Mouse (Mus musculus) cerebellum, postnatal 4 days (tissue): Measurements from ENCODE around the gene Hbb-bh2.
"Not testable (repeated sequence)": the region's sequence is repeated elsewhere in the genome, so short reads cannot be mapped to it uniquely, and the experiment has no call there.

Source experiments
- DNase-seq, 2 experiments: peaks; one replicate each; pipeline ENCODE4 v3.0.0; 2022; ENCODE audit warnings: low spot score in 2 of 2, mixed read lengths in 1 of 2

Hbb-bh2 gene

DNA sequence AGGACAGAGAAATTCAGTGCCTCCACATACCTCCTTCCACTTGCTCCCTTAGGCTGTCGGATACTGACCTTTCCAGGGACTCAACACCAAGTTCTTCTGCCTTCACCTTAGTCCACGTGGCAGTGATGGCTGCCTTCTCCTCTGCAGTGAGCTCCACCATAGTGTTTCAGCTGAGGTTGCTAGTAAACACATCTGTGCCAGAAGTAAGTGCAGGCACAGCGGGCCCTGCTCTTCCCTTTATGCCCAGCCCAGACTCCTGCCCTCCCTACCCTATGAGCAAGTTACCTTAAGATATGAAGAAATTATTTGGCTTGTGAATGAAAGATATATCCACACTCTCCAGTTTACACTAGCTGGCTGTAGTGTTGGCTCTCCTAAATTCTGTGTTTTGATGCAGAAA lies at the start of gene Hbb-bh2:
Gene Hbb-bh2, minus strand, starts transcription at position 253 of the 400 bp plus-strand sequence.
- DNase-seq: no peak

DNA sequence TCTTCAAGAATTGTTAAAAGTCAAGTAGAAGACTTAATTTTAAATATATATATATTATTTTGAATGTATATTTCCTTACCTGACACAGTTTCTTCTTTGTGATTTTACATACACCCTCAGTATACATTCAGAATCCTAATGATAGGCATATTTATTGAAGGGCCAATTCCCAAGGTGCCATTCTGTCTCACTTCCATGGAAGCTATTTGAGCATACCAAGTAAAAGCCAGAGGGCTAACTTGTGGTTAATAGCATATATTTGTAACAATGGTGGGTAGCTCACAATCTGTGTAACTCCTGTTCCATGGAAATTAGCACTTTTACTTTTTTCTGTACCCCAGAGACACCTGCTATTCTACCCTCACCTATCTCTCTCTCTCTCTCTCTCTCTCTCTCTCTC lies 45.8 kb upstream of the Hbb-bh2 start, which contains the start of gene Olfr66:
Gene Olfr66, minus strand, starts transcription at position 101 of the 400 bp plus-strand sequence.
- no peak for DNase-seq

DNA sequence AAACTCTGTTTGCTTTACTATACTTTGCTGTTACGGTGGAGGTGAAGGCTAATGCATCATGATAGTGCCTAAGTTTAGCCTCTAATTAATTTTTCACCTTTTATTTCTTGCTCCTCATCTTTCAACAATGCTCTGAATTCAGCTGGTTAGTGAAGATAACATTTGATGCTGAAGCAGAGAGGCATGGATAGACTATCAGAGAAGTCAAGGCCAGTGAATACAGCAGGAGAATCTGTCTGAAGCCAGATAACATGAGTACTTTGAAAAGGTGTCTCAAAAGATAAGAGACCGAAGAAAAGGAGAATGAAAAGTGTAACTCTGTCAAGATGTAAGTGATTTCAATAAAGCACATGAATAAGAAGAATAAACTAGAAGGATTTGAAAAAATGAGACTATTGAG lies 36.8 kb upstream of the Hbb-bh2 start:
- DNase-seq: no peak

DNA sequence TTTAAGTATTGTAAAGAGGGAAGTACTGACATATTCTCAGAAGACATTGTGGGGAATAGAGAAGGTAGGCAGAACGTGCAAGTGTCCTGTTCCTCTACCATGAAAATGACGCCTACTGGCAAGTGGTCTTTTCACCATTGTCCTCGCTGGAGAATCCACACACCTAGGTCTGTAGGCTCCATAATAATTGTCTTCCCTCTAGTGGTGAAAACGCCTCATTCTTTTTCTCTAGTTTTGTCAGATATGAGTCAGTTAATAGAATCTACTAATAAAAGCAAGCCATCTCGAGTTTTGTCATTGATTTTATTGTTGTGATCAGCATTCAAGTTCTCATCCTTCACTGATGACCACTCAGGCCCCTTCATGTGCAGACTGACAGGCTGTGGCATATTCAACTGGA lies 34.1 kb upstream of the Hbb-bh2 start:
- DNase-seq: no peak

DNA sequence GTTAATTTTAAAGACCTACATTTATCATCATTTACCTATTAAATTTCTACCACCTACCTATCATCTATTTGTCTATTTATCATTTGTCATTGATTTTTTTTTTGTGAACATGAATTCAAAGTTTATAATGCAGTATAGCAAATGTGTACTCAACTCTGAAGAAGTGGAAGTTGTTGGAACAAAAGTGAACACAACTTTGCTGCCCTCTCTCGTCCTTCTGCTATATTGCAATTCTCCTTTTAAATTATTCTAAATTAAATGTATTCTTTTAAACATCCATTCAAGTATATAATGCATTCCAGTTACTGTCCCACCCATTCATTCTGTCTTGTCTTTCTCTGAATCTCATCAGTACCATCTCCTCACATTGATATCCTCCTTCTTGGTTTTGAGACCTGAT lies 32.7 kb upstream of the Hbb-bh2 start:
- no peak for DNase-seq

DNA sequence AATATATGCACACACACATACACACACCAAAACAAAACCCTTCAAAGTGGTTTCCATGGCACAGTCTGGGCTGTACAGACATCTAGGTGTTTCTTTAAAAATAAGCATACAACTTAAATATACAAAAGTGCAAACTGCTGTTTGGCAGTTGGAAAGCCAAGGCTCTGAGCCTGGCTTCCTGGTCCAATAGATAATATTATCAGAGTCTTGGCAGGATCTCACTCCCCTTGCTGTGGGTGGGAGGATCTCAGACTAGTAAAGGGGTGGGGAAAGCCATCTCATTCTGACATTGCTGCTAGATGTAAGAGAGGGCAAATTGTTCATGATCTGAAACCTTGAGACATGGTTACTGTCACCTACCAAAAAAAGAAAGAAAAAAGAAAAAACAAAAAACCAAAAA lies 30.3 kb upstream of the Hbb-bh2 start:
- DNase-seq: no peak

DNA sequence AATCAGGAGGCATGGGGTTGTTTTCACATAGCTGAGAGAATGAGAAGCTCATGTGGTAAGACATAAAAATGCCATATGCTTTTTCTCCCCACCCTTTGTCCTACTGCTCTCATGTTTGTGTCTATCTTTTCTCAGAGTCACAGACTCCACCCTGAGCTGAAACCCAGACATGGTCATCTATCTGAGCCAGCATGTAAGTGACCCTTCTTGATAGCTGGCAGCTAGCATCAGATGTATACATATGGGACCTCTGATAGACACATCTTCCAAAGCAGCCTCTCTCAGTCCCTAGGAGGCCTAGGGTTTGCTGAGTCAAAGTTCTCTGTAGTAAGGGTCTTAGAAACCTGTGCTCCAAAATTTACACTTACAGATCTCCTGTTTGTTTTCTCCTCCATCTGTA lies 25.4 kb upstream of the Hbb-bh2 start:
- no peak for DNase-seq

DNA sequence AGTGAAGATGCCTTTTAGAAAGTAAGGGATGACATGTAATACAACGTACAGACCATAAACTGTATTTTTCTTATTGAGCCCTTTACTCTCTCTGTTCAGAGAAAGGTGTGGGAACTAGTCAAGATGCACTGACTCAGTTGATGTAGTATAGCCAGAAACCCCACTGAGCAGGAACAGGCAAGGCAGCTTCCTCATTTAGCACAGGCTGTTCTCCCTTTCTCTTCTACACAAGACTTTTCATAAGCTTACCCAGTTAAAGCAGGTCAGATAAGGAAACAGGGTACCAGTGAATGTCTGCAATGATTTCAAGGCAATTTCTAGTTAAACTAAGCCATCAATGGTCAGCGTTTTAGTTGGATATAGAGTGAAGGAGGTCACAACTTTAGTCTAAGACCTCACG lies 21.2 kb upstream of the Hbb-bh2 start:
- no peak for DNase-seq

DNA sequence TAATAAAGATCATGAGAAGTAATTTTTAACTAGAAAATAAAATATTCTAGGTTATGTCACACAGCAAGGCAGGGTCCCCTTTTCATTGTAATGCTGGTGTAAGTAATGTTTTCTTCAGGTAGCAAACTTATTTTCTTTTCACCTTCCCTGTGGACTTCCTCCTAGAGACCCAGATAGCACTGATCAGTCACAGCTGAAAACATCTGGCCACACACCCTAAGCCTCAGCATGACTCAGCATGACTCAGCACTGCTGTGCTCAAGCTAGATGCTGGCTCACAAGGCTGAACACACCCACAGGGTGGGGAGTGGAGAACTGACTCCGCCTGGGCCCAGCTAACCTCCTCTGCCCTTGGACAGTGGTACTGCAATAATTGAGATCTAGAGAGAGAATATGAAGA lies 20.5 kb upstream of the Hbb-bh2 start:
- DNase-seq: no peak

DNA sequence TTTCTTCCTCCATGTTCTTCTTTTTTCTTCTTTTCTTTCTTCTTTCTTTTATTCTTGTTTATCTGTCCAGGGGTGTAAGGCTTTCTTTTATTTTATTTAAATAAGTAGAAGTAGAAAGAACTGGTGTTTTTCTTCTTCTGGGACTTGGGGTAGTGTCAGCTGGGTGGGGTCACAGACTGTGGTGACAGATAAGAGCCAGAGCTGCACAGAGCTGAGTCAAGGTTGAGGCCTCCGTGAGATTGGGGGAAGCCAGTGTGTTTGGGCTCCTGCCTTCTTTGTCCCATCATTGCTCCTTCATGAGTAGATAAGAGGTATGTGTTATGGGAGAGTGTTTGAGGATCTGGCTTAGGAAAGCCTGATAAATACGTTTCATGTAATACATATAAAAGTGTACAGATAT lies 18.8 kb upstream of the Hbb-bh2 start:
- no peak for DNase-seq

DNA sequence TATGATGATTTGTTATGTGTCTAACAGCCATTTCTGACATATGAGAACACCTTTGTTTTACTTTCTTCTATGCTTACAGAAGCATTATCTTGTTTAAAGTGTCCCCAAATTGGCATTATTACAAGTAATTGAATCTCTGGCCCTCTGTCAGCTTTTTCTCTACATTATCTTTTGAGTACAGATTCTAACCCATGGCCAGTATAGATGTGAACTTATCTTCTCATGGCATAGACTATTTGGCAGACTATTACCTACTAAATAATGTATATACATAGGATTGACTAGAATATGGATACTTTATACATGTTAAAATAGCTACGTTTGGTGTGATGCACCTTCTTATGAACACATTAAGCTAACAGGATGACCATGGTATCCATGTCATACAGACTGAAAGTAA lies 14.3 kb upstream of the Hbb-bh2 start:
- DNase-seq: no peak

DNA sequence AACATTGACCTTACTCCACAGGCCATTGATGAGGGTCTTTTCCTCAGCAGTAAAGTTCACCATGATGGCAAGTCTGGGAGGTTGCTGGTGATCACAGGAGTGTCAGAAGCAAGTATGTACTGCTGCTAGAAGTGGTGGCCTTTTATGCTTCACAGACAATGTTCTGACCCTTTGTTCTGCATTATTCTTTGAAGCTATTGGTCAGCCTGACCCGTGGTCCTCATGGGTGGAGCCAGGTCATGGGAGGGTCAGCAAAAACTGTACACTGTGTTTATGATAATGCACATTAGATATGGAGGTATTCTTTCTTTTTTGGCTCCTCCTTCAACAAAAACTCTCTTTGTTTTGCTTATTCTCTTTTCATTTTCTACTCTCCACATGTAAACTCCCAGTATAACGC lies 12.8 kb upstream of the Hbb-bh2 start, which contains the start of gene Hbb-y:
Gene Hbb-y, minus strand, starts transcription at position 127 of the 400 bp plus-strand sequence.
- DNase-seq: no peak

DNA sequence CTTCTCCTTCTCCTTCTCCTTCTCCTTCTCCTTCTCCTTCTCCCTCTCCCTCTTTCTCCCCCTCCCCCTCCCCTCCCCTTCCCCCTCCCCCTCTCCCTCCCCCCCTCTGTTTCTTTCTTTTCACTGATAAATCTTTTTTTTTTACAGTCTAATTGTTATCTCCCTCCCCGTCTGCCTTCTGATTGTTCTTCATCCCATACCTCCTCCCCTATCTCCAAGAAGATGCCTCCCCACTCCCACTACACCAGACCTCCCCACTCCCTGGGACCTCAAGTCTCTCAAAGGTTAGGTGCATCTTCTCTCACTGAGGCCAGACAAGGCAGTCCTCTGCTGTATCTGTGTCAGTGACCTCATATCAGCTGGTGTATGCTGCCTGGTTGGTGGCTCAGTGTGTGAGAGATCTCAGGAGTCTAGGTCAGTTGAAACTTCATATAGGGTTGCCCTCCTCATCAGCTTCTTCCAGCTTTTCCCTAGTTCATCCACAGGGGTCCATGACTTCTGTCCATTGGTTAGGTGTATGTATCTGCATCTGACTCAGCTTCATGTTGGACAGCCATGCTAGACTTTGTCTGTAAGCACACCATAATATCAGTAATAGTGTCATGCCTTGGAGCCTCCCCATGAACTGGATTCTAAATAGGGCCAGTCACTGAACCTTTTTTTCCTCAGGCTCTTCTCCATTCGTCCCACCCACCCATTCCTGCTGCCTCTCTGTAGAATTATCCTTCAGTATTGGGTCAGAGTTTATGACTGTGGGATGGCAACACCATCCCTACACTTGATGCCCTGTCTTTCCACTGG lies 4.4 kb upstream of the Hbb-bh2 start:
- DNase-seq: no peak

DNA sequence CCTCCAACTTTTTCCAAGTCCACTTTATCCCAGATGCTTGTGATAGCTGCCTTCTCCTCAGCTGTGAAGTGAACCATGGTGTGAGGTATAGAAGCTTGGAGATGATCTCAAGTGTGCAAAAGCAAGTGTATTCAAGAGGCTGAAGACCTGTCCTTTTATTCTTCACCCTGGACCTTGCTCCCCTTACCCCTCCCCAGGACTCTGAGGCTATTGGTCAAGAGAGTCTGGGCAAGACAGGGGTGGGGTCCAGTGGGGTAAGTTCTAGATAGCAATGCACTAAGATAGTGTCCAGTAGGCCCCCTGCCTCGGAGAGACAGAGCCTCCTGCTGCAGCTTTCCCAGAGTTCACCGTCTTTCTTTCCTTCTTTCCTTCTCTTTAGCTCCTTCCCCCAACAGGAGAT lies 2.7 kb upstream of the Hbb-bh2 start, which contains the start of gene Hbb-bh1:
Gene Hbb-bh1, minus strand, starts transcription at position 131 of the 400 bp plus-strand sequence.
- no peak for DNase-seq

DNA sequence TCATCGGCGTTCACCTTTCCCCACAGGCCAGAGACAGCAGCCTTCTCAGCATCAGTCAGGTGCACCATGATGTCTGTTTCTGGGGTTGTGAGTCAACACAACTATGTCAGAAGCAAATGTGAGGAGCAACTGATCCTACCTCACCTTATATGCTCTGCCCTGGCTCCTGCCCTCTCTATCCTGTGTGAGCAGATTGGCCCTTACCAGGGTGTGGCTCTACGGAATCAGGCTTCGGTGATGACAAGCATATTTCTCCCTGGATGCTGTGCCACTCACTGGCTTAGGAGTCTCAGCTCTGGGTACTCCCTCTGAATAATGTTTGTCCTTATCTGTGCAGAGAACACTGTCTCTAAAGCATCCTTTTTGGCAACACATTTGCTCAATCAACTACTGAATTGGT lies 12.5 kb downstream of the Hbb-bh2 start, which contains the start of gene Hbb-bs:
Gene Hbb-bs, minus strand, starts transcription at position 289 of the 400 bp plus-strand sequence.
- DNase-seq: no peak

DNA sequence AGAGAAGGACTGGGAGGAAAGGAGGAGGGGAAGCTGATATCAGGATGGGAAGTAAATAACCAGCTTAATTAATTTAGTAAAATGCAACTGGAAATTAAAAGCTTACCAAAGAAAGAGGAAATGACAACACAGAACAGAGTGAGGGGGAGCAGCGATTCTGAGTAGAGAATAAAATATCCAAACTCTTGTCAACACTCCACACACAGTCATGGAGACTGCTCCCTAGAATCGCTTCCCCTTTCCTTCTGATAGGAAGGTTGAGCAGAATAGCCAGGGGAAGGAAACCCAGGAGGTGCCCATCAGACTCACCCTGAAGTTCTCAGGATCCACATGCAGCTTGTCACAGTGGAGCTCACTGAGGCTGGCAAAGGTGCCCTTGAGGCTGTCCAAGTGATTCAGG lies 13.2 kb downstream of the Hbb-bh2 start:
- not testable (repeated sequence) for DNase-seq

DNA sequence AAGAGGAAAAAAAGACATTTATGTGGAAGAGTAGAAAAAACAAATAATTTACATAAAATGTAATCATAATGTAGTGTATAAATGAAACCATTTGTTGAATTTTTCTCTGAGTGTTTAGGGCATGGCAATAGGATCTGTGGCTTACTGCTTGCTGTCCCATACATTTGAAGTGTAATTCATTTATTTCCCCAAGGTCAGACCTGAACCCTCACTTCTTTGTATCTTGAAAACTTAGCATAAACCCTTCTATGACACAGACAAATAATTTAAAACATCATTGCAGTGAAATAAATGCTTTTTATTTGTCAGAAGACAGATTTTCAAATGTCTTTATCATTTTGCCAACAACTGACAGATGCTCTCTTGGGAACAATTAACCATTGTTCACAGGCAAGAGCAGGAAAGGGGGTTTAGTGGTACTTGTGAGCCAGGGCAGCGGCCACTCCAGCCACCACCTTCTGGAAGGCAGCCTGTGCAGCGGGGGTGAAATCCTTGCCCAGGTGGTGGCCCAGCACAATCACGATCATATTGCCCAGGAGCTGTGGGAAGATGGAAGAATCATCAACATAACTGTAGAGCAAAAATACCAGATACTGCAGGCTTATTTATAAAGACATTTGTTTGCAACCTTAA lies 13.9 kb downstream of the Hbb-bh2 start:
- no peak for DNase-seq

DNA sequence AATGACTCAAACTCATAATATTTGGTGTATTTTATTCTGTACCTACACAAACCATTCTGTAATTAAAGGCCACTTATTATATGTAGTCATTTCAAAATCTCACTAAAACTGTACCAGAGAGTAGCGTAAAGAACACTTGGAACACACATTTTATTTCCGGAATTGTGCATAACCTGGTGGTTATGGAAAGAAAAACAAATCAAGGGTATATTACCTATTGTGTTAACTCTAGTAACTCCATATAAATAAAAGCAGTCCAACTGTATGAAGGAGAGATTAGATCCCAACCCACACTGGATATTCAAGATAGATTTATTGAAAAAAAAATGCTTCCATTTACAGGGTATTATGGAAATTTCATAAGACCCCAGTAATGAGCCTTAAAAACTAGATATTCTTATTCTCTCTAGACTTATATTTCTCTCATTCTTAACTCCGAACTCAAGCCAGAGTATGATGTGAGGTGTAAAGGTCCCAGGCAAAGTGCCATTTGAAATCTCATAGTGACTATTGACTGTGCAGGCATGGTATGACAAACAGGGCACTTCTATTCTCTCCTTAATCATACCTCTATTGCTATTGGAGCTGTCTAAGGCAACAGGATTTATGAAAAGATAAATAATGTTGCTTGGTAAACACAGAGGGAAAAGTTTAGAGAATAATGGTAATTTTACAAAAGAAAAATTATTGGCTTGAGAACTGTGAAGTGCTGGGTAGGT lies 14.6 kb downstream of the Hbb-bh2 start:
- no peak for DNase-seq

DNA sequence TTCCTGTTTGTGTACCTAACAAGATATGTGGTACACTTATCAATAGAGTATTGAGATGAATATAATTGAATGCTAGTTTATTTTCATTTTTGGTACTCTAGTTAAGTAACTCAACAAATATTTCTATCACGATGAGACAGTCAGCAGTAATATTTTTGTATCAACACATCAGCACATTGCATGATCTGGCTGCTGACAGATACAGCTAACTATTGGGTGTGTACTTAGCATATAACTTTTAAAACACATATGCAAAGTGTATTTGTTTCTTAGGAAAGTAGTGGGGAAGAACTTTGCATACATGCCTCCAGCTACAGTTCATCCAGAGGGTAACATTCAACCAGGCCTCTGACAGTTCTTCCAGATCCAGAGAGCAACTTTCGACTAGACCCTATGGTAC lies 15.7 kb downstream of the Hbb-bh2 start:
- DNase-seq: no peak

DNA sequence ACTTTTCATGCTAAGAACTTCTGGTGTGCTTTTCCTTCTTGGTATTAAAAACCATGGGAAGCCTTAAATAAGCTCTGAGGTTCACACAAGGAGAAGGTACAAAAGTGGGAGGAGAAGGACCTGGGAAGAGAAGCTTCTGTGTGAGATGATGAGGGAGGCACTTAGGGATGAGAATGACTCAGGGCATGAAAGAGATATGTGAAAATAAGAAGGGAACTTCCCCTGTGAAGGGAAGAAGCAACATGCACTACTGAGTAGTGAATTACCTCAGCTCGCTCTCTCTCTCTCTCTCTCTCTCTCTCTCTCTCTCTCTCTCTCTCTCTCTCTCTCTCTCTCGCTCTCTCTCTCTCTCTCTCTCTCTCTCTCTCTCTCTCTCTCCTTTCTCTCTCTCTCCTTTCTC lies 25.2 kb downstream of the Hbb-bh2 start:
- DNase-seq: not testable (repeated sequence)

DNA sequence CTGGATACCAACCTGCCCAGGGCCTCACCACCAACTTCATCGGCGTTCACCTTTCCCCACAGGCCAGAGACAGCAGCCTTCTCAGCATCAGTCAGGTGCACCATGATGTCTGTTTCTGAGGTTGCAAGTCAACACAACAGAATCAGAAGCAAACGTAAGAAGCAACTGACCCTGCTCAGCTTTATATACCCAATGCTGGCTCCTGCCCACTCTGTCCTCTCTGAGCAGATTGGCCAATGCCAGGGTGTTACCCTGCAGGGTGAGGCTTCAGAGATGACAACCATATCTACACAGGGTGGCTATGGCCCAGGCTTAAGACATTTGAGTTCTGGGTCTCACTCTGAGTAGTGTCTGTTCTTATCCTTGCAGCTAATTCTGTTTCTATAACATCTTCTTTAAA lies 26.6 kb downstream of the Hbb-bh2 start, which contains the start of gene Hbb-bt:
Gene Hbb-bt, minus strand, starts transcription at position 231 of the 400 bp plus-strand sequence.
- DNase-seq: no peak

DNA sequence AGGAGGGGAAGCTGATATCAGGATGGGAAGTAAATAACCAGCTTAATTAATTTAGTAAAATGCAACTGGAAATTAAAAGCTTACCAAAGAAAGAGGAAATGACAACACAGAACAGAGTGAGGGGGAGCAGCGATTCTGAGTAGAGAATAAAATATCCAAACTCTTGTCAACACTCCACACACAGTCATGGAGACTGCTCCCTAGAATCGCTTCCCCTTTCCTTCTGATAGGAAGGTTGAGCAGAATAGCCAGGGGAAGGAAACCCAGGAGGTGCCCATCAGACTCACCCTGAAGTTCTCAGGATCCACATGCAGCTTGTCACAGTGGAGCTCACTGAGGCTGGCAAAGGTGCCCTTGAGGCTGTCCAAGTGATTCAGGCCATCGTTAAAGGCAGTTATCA lies 27.2 kb downstream of the Hbb-bh2 start:
- not testable (repeated sequence) for DNase-seq
